Mouse (Mus musculus) right cerebral cortex, postnatal 36 days (tissue): ENCODE results near the gene Olfr1205.

ENCODE experiments used
- DNase-seq, 2 experiments: peaks; one replicate each; pipeline ENCODE4 v3.0.0; 2022; ENCODE audit warnings: low spot score in 2 of 2, mixed read lengths in 1 of 2

Gene Olfr1205

DNA sequence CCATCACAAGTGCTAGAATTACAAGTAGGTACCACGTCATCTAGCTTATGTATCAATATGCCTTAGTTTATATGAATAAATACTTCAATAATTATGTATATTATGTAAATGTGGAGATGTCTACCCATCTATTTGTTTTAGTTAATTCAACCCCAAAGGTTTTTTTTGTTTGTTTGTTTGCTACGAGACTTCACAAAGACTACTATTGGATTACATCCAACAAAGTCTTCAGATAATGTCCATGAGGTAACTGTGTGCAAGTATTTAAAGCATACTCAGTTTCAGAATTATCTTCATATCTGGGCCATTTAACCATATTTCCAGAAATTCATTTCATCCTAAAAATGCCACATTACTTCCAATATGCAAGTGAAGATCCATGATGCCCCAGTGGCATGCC, at the start of gene Olfr1205:
Olfr1205 (plus strand) TSS at position 301 of the 400 bp plus-strand sequence.
- DNase-seq = no peak

- no peak for DNase-seq
Observed at GRCm38 (mm10) chr2:88792736-88793135, 36.8 kb upstream of the Olfr1205 start, which contains the start of gene Olfr1201. TSS of gene Olfr1201 (plus strand) at chr2:88793036.

DNA sequence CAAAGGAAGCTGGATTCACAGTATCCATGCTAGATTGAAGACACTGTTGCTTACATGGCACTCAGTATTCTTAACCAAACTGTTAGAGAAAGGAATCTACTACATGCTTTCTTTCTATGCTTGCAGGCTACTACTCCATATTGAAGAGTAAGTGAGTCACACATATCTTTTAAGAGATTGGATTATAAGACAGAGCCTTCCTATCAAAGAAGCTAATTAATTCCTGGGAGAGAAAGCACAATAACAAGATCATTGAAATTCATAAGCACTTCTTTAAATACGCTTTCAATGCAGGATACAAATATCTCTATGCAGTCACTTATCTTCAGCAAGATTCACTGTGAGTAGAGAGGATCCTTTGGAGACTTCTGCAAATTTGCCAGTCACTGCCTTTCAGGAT, 15.3 kb upstream of the Olfr1205 start, which contains the start of gene Olfr1202:
Olfr1202 (plus strand) TSS at position 301 of the 400 bp plus-strand sequence.
- no peak for DNase-seq

DNA sequence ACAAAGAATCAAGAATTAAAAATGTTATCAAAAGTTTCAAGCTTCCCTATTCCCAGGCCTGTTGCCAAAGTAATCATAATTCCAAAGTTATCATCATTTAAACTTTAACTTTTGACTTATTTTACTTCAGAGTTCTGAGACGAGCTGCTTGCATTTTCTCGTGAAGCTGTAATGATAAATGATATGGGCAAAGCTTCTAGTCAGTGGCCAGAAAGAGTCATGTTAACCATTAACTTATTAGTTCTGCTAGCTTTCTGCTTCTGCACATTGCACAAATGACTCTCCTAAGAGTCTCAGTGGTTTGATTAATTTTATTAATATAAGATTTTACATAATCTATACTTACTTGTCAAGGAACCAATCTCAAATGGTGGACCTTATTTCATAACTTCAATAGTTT, 8.9 kb downstream of the Olfr1205 start:
- no peak for DNase-seq

- DNase-seq = no peak
Observed at GRCm38 (mm10) chr2:88848992-88849391, 19.5 kb downstream of the Olfr1205 start, which contains the start of gene Olfr1204. TSS of gene Olfr1204 (plus strand) at chr2:88849292.

DNA sequence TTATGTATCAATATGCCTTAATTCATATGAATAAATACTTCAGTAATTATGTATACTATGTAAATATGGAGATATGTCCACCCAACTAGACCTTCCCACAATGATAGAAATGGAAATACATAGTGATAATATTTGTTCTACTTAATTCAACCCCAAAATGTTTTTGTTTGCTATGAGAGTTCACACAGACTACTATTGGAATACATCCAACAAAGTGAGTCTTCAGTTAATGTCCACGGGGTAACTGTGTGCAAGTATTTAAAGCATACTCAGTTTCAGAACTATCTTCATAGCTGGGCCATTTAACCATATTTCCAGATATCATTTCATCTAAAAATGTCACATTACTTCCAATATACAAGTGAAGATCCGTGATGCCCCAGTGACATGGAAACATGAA, 33.4 kb downstream of the Olfr1205 start, which contains the start of gene Olfr1206:
Olfr1206 (plus strand) TSS at position 301 of the 400 bp plus-strand sequence.
- DNase-seq = no peak
